Mouse (Mus musculus) hindbrain, embryonic 12.5 days (tissue): ENCODE measurements around the gene Shc4. TPM values are rescaled to one million over a fixed set of nuclear protein-coding genes. Genes with fewer than 3 reads are reported as not detected.
A peak's percentile ranks its signal among the peaks of the same experiment; 100 is the strongest.

Experiments
- ATAC-seq: fragments of 200-750 bp; cut with Nextera tagmentation; 2 replicates; pipeline ENCODE4 v1.8.0; 2017; ENCODE audit warnings: moderate TSS enrichment; ENCODE audit not compliant: low FRiP score
- H3K27ac ChIP-seq: fragments of 300-500 bp; sonication (generic); 2 replicates; pipeline ENCODE4 v1.5.1; 2016; ENCODE audit warnings: mild to moderate bottlenecking
- H3K27me3 ChIP-seq: fragments of 300-500 bp; sonication (generic); 2 replicates; pipeline ENCODE4 v1.6.1; 2016; ENCODE audit warnings: mild to moderate bottlenecking
- H3K36me3 ChIP-seq: fragments of 300-500 bp; sonication (generic); 2 replicates; pipeline ENCODE4 v1.6.1; 2016; ENCODE audit warnings: mild to moderate bottlenecking
- H3K4me1 ChIP-seq: fragments of 300-500 bp; sonication (generic); 2 replicates; pipeline ENCODE4 v1.6.1; 2016
- H3K4me2 ChIP-seq: fragments of 300-500 bp; sonication (generic); replicated peaks from 2 replicates; pipeline ENCODE4 v1.6.1; 2016; ENCODE audit warnings: mild to moderate bottlenecking
- H3K4me3 ChIP-seq: fragments of 300-500 bp; sonication (generic); 2 replicates; pipeline ENCODE4 v1.5.1; 2016; ENCODE audit warnings: mild to moderate bottlenecking
- H3K9ac ChIP-seq: fragments of 300-500 bp; sonication (generic); 2 replicates; pipeline ENCODE4 v1.6.1; 2016; ENCODE audit warnings: mild to moderate bottlenecking, moderate library complexity
- H3K9me3 ChIP-seq: fragments of 300-500 bp; sonication (generic); replicated peaks from 2 replicates; pipeline ENCODE4 v1.6.1; 2016; ENCODE audit warnings: mild to moderate bottlenecking
- WGBS: fragments of 180-500 bp; shearing (Covaris S2); methylation state at CpG from one replicate; pipeline ENCODE4 v1.1.7; 2016; 5-methylcytosine and 5-hydroxymethylcytosine counted together
- polyA plus RNA-seq: library from polyadenylated mRNA; unstranded; fragments of >200 nt; fragmentation: Nextera tagmentation; extraction: Ambion mirVana; gene quantifications from 2 replicates; pipeline ENCODE4 v1.2.1, GENCODE M21; 2016

The Shc4 gene
- polyA plus RNA-seq, 1 experiment from 2014 or later = 3.2 TPM

- H3K36me3 ChIP-seq = no peaks in the 10 kb centered on the region
- H3K27me3 ChIP-seq = no peaks in the 10 kb centered on the region
- H3K4me3 ChIP-seq = no peak overlapping the region
- ATAC-seq = no peak
- H3K9me3 ChIP-seq = no peaks in the 10 kb centered on the region
- H3K9ac ChIP-seq = no peak overlapping the region
- no peak overlapping the region for H3K4me2 ChIP-seq
- no peak overlapping the region for H3K27ac ChIP-seq
- WGBS = 81% methylated on average over 9 of the region's 9 CpGs
- H3K4me1 ChIP-seq = peaks cover 13% of the 10 kb centered on the region
Measured at GRCm38 (mm10) chr2:125681811-125682210, 42.1 kb downstream of the Shc4 start.

GRCm38 (mm10) chr2:125672957-125673631, 50.9 kb downstream of the Shc4 start, which contains the start of gene Eid1:
Gene Eid1 (plus strand): TSS chr2:125673095.
- Histone ChIP-seq H3K4me2 (peak within 1 kb of the TSS; percentile 58), H3K9ac (peak within 1 kb of the TSS; percentile 90), H3K36me3 (no peaks in the 10 kb centered on the region), H3K4me3 (peak within 1 kb of the TSS; percentile 82), H3K27ac (peak within 1 kb of the TSS; percentile 96), H3K27me3 (no peaks in the 10 kb centered on the region), H3K9me3 (no peaks in the 10 kb centered on the region), H3K4me1 (peaks cover 10% of the 10 kb centered on the region)
- under 1% methylated on average over 69 of the region's 79 CpGs for WGBS
- peak; percentile 92 for ATAC-seq

GRCm38 (mm10) chr2:125672568-125672956, 51.4 kb downstream of the Shc4 start:
- Histone ChIP-seq H3K36me3 (no peaks in the 10 kb centered on the region), H3K4me2 (peak overlapping the region; percentile 58), H3K4me1 (peaks cover 10% of the 10 kb centered on the region), H3K27ac (peak overlapping the region; percentile 96), H3K27me3 (no peaks in the 10 kb centered on the region), H3K9me3 (no peaks in the 10 kb centered on the region), H3K9ac (peak overlapping the region; percentile 90), H3K4me3 (peak overlapping the region; percentile 82)
- 33% methylated on average over 7 of the region's 20 CpGs for WGBS
- ATAC-seq = no peak

- Histone ChIP-seq H3K4me1 (peaks cover 10% of the 10 kb centered on the region), H3K9me3 (no peaks in the 10 kb centered on the region), H3K9ac (no peak overlapping the region), H3K27me3 (no peaks in the 10 kb centered on the region), H3K27ac (no peak overlapping the region), H3K4me2 (no peak overlapping the region), H3K36me3 (no peaks in the 10 kb centered on the region), H3K4me3 (no peak overlapping the region)
- 70% methylated on average over 1 of the region's 1 CpGs for WGBS
- ATAC-seq = no peak
Measured at GRCm38 (mm10) chr2:125670846-125671245, 53.1 kb downstream of the Shc4 start.

GRCm38 (mm10) chr2:125667721-125668120, 56.2 kb downstream of the Shc4 start:
- no peak overlapping the region for H3K9ac ChIP-seq
- H3K4me3 ChIP-seq = no peak overlapping the region
- 89% methylated on average over 7 of the region's 7 CpGs for WGBS
- H3K4me2 ChIP-seq = no peak overlapping the region
- no peak for ATAC-seq
- no peak overlapping the region for H3K27ac ChIP-seq
- H3K27me3 ChIP-seq = no peaks in the 10 kb centered on the region
- no peaks in the 10 kb centered on the region for H3K9me3 ChIP-seq
- no peaks in the 10 kb centered on the region for H3K36me3 ChIP-seq
- H3K4me1 ChIP-seq = no peaks in the 10 kb centered on the region

- WGBS = 71% methylated on average over 5 of the region's 5 CpGs
- no peak overlapping the region for H3K9ac ChIP-seq
- H3K27ac ChIP-seq = no peak overlapping the region
- no peak overlapping the region for H3K4me2 ChIP-seq
- H3K4me3 ChIP-seq = no peak overlapping the region
- no peaks in the 10 kb centered on the region for H3K36me3 ChIP-seq
- no peaks in the 10 kb centered on the region for H3K4me1 ChIP-seq
- H3K27me3 ChIP-seq = no peaks in the 10 kb centered on the region
- no peak for ATAC-seq
- H3K9me3 ChIP-seq = no peaks in the 10 kb centered on the region
Measured at GRCm38 (mm10) chr2:125667184-125667583, 56.8 kb downstream of the Shc4 start.

GRCm38 (mm10) chr2:125666668-125667067, 57.3 kb downstream of the Shc4 start:
- no peak for ATAC-seq
- Histone ChIP-seq H3K27me3 (no peaks in the 10 kb centered on the region), H3K36me3 (no peaks in the 10 kb centered on the region), H3K4me2 (no peak overlapping the region), H3K4me1 (no peaks in the 10 kb centered on the region), H3K9me3 (no peaks in the 10 kb centered on the region), H3K27ac (no peak overlapping the region), H3K9ac (no peak overlapping the region), H3K4me3 (no peak overlapping the region)
- 80% methylated on average over 4 of the region's 4 CpGs for WGBS

GRCm38 (mm10) chr2:125665909-125666308, 58.0 kb downstream of the Shc4 start:
- no peaks in the 10 kb centered on the region for H3K36me3 ChIP-seq
- no peak overlapping the region for H3K4me2 ChIP-seq
- no peak overlapping the region for H3K9ac ChIP-seq
- ATAC-seq = no peak
- no peak overlapping the region for H3K27ac ChIP-seq
- WGBS = 80% methylated on average over 4 of the region's 4 CpGs
- H3K27me3 ChIP-seq = 0 out of 2 replicates have a peak, but pooled peaks cover 4% of the 10 kb centered on the region
- H3K4me1 ChIP-seq = peaks cover 3% of the 10 kb centered on the region; the same call in 1 of the 2 replicates
- H3K4me3 ChIP-seq = no peak overlapping the region
- no peaks in the 10 kb centered on the region for H3K9me3 ChIP-seq

- Histone ChIP-seq H3K4me3 (no peak overlapping the region), H3K27ac (no peak overlapping the region), H3K4me1 (peaks cover 10% of the 10 kb centered on the region; the same call in 1 of the 2 replicates), H3K9me3 (no peaks in the 10 kb centered on the region), H3K27me3 (0 out of 2 replicates have a peak, but pooled peaks cover 5% of the 10 kb centered on the region), H3K9ac (no peak overlapping the region), H3K36me3 (no peaks in the 10 kb centered on the region), H3K4me2 (no peak overlapping the region)
- 88% methylated on average over 5 of the region's 5 CpGs for WGBS
- ATAC-seq = no peak
Measured at GRCm38 (mm10) chr2:125665213-125665612, 58.7 kb downstream of the Shc4 start.

GRCm38 (mm10) chr2:125662517-125662916, 61.4 kb downstream of the Shc4 start:
- H3K27me3 ChIP-seq = 0 out of 2 replicates have a peak, but pooled peaks cover 5% of the 10 kb centered on the region
- no peak overlapping the region for H3K4me3 ChIP-seq
- ATAC-seq = no peak
- no peaks in the 10 kb centered on the region for H3K36me3 ChIP-seq
- no peak overlapping the region for H3K4me2 ChIP-seq
- H3K9ac ChIP-seq = no peak overlapping the region
- 88% methylated on average over 3 of the region's 3 CpGs for WGBS
- no peaks in the 10 kb centered on the region for H3K9me3 ChIP-seq
- peaks cover 10% of the 10 kb centered on the region; the same call in 1 of the 2 replicates for H3K4me1 ChIP-seq
- no peak overlapping the region for H3K27ac ChIP-seq

GRCm38 (mm10) chr2:125661156-125661555, 62.8 kb downstream of the Shc4 start:
- Histone ChIP-seq H3K27ac (no peak overlapping the region), H3K9ac (no peak overlapping the region; the same call in 1 of the 2 replicates)
- ATAC-seq = no peak

GRCm38 (mm10) chr2:125660537-125661130, 63.3 kb downstream of the Shc4 start:
- peaks cover 10% of the 10 kb centered on the region; the same call in 1 of the 2 replicates for H3K4me1 ChIP-seq
- peak overlapping the region; percentile 42 for H3K4me2 ChIP-seq
- ATAC-seq = peak; percentile 52
- H3K4me3 ChIP-seq = peak overlapping the region; percentile 13
- no peaks in the 10 kb centered on the region for H3K9me3 ChIP-seq
- H3K9ac ChIP-seq = no peak overlapping the region; the same call in 1 of the 2 replicates
- 0 out of 2 replicates have a peak, but pooled peaks cover 5% of the 10 kb centered on the region for H3K27me3 ChIP-seq
- 38% methylated on average over 20 of the region's 20 CpGs for WGBS
- H3K27ac ChIP-seq = 0 out of 2 replicates have a peak overlapping the region, but pooled peaks have one; percentile 19
- no peaks in the 10 kb centered on the region for H3K36me3 ChIP-seq

More at GRCm38 (mm10) chr2:125661156-125661555, 62.8 kb downstream of the Shc4 start:
- no peaks in the 10 kb centered on the region for H3K9me3 ChIP-seq
- 0 out of 2 replicates have a peak, but pooled peaks cover 5% of the 10 kb centered on the region for H3K27me3 ChIP-seq
- peak overlapping the region; percentile 13; the same call in 1 of the 2 replicates for H3K4me3 ChIP-seq
- 63% methylated on average over 4 of the region's 4 CpGs for WGBS
- H3K36me3 ChIP-seq = no peaks in the 10 kb centered on the region
- peaks cover 10% of the 10 kb centered on the region; the same call in 1 of the 2 replicates for H3K4me1 ChIP-seq
- peak overlapping the region; percentile 42 for H3K4me2 ChIP-seq
